Mouse (Mus musculus) heart, embryonic 12.5 days (tissue): ENCODE results near the gene Olfr1179. TPM values are rescaled to one million over a fixed set of nuclear protein-coding genes. Genes with fewer than 3 reads are reported as not detected.
"Not testable (repeated sequence)": the region's sequence is repeated elsewhere in the genome, so short reads cannot be mapped to it uniquely, and the experiment has no call there.

Experiments used
- ATAC-seq: fragments of 200-750 bp; cut with Nextera tagmentation; 2 replicates; pipeline ENCODE4 v1.8.0; 2017; ENCODE audit warnings: moderate TSS enrichment, moderate library complexity; ENCODE audit not compliant: insufficient number of reproducible peaks, low FRiP score
- H3K27ac ChIP-seq: fragments of 300-500 bp; sonication (generic); 2 replicates; pipeline ENCODE4 v1.5.1; 2016; ENCODE audit warnings: mild to moderate bottlenecking, moderate library complexity; ENCODE audit not compliant: poor library complexity, severe bottlenecking
- H3K27me3 ChIP-seq: fragments of 300-500 bp; sonication (generic); replicated peaks from 2 replicates; pipeline ENCODE4 v1.6.1; 2016; ENCODE audit warnings: mild to moderate bottlenecking, moderate library complexity
- H3K36me3 ChIP-seq: fragments of 300-500 bp; sonication (generic); 2 replicates; pipeline ENCODE4 v1.6.1; 2016; ENCODE audit warnings: mild to moderate bottlenecking, moderate library complexity
- H3K4me1 ChIP-seq: fragments of 300-500 bp; sonication (generic); replicated peaks from 2 replicates; pipeline ENCODE4 v1.6.1; 2016; ENCODE audit warnings: mild to moderate bottlenecking
- H3K4me2 ChIP-seq: fragments of 300-500 bp; sonication (generic); 2 replicates; pipeline ENCODE4 v1.6.1; 2016; ENCODE audit warnings: mild to moderate bottlenecking, moderate library complexity
- H3K4me3 ChIP-seq: fragments of 300-500 bp; sonication (generic); 2 replicates; pipeline ENCODE4 v1.5.1; 2016; ENCODE audit warnings: mild to moderate bottlenecking
- H3K9ac ChIP-seq: fragments of 300-500 bp; sonication (generic); 2 replicates; pipeline ENCODE4 v1.6.1; 2016; ENCODE audit warnings: mild to moderate bottlenecking, moderate library complexity
- H3K9me3 ChIP-seq: fragments of 300-500 bp; sonication (generic); replicated peaks from 2 replicates; pipeline ENCODE4 v1.6.1; 2016; ENCODE audit warnings: mild to moderate bottlenecking, moderate library complexity
- WGBS: fragments of 180-500 bp; shearing (Covaris S2); methylation state at CpG from one replicate; pipeline ENCODE4 v1.1.7; 2016; 5-methylcytosine and 5-hydroxymethylcytosine counted together
- polyA plus RNA-seq: library from polyadenylated mRNA; unstranded; fragments of >200 nt; fragmentation: Nextera tagmentation; extraction: Ambion mirVana; gene quantifications from 2 replicates; pipeline ENCODE4 v1.2.1, GENCODE M21; 2016

Olfr1179 gene
- not detected in 2 replicates for polyA plus RNA-seq

DNA sequence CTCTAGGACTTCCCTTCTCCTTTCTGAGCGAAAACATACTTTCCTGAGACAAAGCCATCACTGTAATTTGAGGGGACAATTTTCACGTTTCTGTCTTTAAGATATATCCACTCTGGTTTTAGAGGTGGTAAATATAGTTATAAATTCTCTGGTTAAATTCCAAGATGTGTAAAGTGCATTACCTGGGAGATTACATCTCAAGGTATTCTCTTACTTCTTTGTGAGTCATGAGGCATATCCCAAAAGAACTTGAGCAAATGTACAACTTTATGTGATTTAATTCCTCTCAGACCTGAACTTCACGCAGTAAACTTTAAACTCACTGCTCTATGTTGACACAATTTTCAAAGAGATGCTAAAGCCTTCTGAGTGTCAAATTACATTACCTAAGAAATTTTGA lies at the start of gene Olfr1179:
Gene Olfr1179 (minus strand): TSS at position 101 of the 400 bp plus-strand sequence.
- 76% methylated on average over 3 of the region's 3 CpGs for WGBS
- Histone ChIP-seq H3K27me3 (no peaks in the 10 kb centered on the region), H3K27ac (no peak within 1 kb of the TSS), H3K9ac (no peak within 1 kb of the TSS), H3K4me1 (no peaks in the 10 kb centered on the region), H3K36me3 (no peaks in the 10 kb centered on the region), H3K4me3 (no peak within 1 kb of the TSS), H3K9me3 (no peaks in the 10 kb centered on the region), H3K4me2 (no peak within 1 kb of the TSS)
- no peak for ATAC-seq

GRCm38 (mm10) chr2:88454567-88454966 lies 48.3 kb upstream of the Olfr1179 start, which contains the start of gene Olfr1183:
TSS of gene Olfr1183 (plus strand) at chr2:88454867.
- not testable (repeated sequence) for H3K9me3 ChIP-seq, H3K9ac ChIP-seq, H3K27me3 ChIP-seq, H3K4me2 ChIP-seq, H3K36me3 ChIP-seq, H3K27ac ChIP-seq, H3K4me3 ChIP-seq, ATAC-seq, H3K4me1 ChIP-seq
- WGBS = 82% methylated on average over 1 of the region's 1 CpGs

GRCm38 (mm10) chr2:88449031-88449430 lies 42.8 kb upstream of the Olfr1179 start, which contains the start of gene Gm13757:
TSS of gene Gm13757 (minus strand) at chr2:88449131.
- Histone ChIP-seq H3K4me3 (no peak within 1 kb of the TSS), H3K9me3 (no peaks in the 10 kb centered on the region), H3K36me3 (no peaks in the 10 kb centered on the region), H3K27ac (no peak within 1 kb of the TSS), H3K4me2 (no peak within 1 kb of the TSS), H3K9ac (no peak within 1 kb of the TSS), H3K27me3 (no peaks in the 10 kb centered on the region), H3K4me1 (no peaks in the 10 kb centered on the region)
- ATAC-seq = no peak
- 78% methylated on average over 1 of the region's 1 CpGs for WGBS

DNA sequence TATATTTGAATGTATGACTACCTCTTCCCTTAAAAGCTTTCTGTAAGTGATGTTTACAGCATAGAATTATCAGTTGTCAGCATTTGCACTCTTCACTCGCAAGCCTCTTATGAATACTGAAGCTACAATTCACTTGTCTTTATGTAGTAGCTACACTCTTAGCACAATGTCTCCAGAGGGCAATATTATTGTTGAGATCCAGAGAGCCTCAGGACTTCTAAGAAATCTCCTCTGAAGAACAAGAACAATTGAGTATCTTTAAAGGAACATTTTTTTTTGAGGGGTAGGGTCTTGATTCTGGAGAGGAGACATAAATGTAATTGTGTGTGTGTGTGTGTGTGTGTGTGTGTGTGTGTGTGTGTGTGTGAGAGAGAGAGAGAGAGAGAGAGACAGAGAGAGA lies 19.8 kb upstream of the Olfr1179 start, which contains the start of gene Olfr1181:
Gene Olfr1181 (minus strand): TSS at position 101 of the 400 bp plus-strand sequence.
- no peaks in the 10 kb centered on the region for H3K9me3 ChIP-seq
- H3K4me2 ChIP-seq = no peak within 1 kb of the TSS
- H3K27ac ChIP-seq = no peak within 1 kb of the TSS
- no peak within 1 kb of the TSS for H3K9ac ChIP-seq
- H3K4me1 ChIP-seq = no peaks in the 10 kb centered on the region
- 86% methylated on average over 1 of the region's 1 CpGs for WGBS
- H3K27me3 ChIP-seq = no peaks in the 10 kb centered on the region
- ATAC-seq = no peak
- H3K36me3 ChIP-seq = no peaks in the 10 kb centered on the region
- no peak within 1 kb of the TSS for H3K4me3 ChIP-seq

DNA sequence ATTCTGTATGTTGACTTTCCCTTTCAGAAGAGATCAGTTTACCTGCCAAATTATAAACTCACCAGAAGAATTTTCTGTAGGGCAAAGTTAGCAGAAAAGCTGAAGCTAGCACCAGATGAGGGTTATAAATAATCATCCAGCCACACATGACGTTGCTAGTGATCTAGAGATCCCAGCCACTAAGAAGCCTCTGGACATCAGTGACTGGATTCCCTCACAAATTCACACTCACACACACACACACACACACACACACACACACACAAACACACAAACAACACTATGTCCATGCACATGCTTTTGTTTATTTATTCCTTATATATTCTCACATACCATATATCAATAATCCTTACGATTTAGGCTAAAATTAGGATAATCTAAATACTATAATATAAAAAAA lies 12.8 kb upstream of the Olfr1179 start, which contains the start of gene Olfr1180:
Gene Olfr1180 (minus strand): TSS at position 101 of the 400 bp plus-strand sequence.
- Histone ChIP-seq H3K36me3 (no peaks in the 10 kb centered on the region), H3K4me3 (no peak within 1 kb of the TSS), H3K27ac (no peak within 1 kb of the TSS), H3K27me3 (no peaks in the 10 kb centered on the region), H3K9ac (no peak within 1 kb of the TSS), H3K4me1 (no peaks in the 10 kb centered on the region), H3K9me3 (no peaks in the 10 kb centered on the region), H3K4me2 (no peak within 1 kb of the TSS)
- ATAC-seq = no peak
- WGBS = 74% methylated on average over 2 of the region's 2 CpGs

GRCm38 (mm10) chr2:88386762-88387161 lies 19.5 kb downstream of the Olfr1179 start, which contains the start of gene Olfr1178:
TSS of gene Olfr1178 (plus strand) at chr2:88387062.
- 75% methylated on average over 1 of the region's 1 CpGs for WGBS
- Histone ChIP-seq H3K4me1 (no peaks in the 10 kb centered on the region), H3K27ac (no peak within 1 kb of the TSS), H3K9ac (no peak within 1 kb of the TSS), H3K4me3 (no peak within 1 kb of the TSS), H3K36me3 (no peaks in the 10 kb centered on the region), H3K9me3 (no peaks in the 10 kb centered on the region), H3K4me2 (no peak within 1 kb of the TSS), H3K27me3 (no peaks in the 10 kb centered on the region)
- no peak for ATAC-seq

DNA sequence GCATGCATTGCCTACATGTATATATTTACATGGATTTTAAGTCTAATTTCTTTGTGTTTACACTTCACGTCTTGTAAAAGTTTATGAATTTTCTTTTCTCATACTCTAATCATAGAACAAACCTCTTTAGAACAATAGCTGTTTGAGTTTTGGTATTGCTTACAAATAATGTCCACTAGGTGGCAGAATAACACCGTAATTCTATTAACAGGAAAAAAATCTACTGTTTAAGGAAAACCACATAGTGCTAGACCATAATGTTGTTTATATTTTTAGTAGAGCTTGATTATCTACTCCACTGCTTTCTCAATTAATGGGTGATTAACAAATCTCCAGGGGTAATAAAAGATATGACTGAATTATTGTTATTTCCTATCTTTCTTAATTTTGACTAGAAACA lies 49.9 kb downstream of the Olfr1179 start:
- ATAC-seq = no peak
- H3K4me1 ChIP-seq = no peaks in the 10 kb centered on the region
- no peak overlapping the region for H3K9ac ChIP-seq
- no peak overlapping the region for H3K4me2 ChIP-seq
- 2% methylated on average over 2 of the region's 2 CpGs for WGBS
- no peak overlapping the region for H3K27ac ChIP-seq
- H3K4me3 ChIP-seq = no peak overlapping the region
- no peaks in the 10 kb centered on the region for H3K36me3 ChIP-seq
- H3K9me3 ChIP-seq = no peaks in the 10 kb centered on the region
- no peaks in the 10 kb centered on the region for H3K27me3 ChIP-seq

Other genes starting within 250 kb of the Olfr1179 start
- gene Olfr1168, start 224.6 kb downstream of the Olfr1179 start, polyA plus RNA-seq = not detected in 2 replicates
- not detected in 2 replicates for gene Olfr1170, start 178.1 kb downstream of the Olfr1179 start, polyA plus RNA-seq
- gene Olfr1173, start 126.6 kb downstream of the Olfr1179 start, polyA plus RNA-seq = not detected in 2 replicates
- gene Olfr1174-ps, start 91.3 kb downstream of the Olfr1179 start, polyA plus RNA-seq = not detected in 2 replicates
- not detected in 2 replicates for gene Olfr1175-ps, start 79.2 kb downstream of the Olfr1179 start, polyA plus RNA-seq
- not detected in 2 replicates for gene Olfr1176, start 69.7 kb downstream of the Olfr1179 start, polyA plus RNA-seq
- gene Olfr1177-ps, start 60.0 kb downstream of the Olfr1179 start, polyA plus RNA-seq = not detected in 2 replicates
- gene Olfr1178, start 19.4 kb downstream of the Olfr1179 start, polyA plus RNA-seq = not detected in 2 replicates
- not detected in 2 replicates for gene Olfr1180, start 12.7 kb upstream of the Olfr1179 start, polyA plus RNA-seq
- not detected in 2 replicates for gene Olfr1181, start 19.7 kb upstream of the Olfr1179 start, polyA plus RNA-seq
- gene Gm13757, start 42.7 kb upstream of the Olfr1179 start, polyA plus RNA-seq = not detected in 2 replicates
- gene Olfr1183, start 48.4 kb upstream of the Olfr1179 start, polyA plus RNA-seq = not detected in 2 replicates
- gene Olfr1184, start 77.1 kb upstream of the Olfr1179 start, polyA plus RNA-seq = not detected in 2 replicates
- not detected in 2 replicates for gene Olfr1185-ps1, start 86.9 kb upstream of the Olfr1179 start, polyA plus RNA-seq
- gene Olfr1186, start 112.1 kb upstream of the Olfr1179 start, polyA plus RNA-seq = not detected in 2 replicates
- gene Olfr1188, start 150.5 kb upstream of the Olfr1179 start, polyA plus RNA-seq = not detected in 2 replicates
- not detected in 2 replicates for gene Olfr1189, start 180.0 kb upstream of the Olfr1179 start, polyA plus RNA-seq
- gene Olfr1191-ps1, start 234.1 kb upstream of the Olfr1179 start, polyA plus RNA-seq = not detected in 2 replicates
- not detected in 2 replicates for gene Olfr1192-ps1, start 242.1 kb upstream of the Olfr1179 start, polyA plus RNA-seq